Mouse (Mus musculus): ENCODE measurements around the gene Tbcd. TPM values are rescaled to one million over a fixed set of nuclear protein-coding genes. Genes with fewer than 3 reads are reported as not detected.

Gene Tbcd
- total and polyA plus RNA-seq, 3 experiments = 62.1 to 86.7 (median 70.4) TPM

DNA sequence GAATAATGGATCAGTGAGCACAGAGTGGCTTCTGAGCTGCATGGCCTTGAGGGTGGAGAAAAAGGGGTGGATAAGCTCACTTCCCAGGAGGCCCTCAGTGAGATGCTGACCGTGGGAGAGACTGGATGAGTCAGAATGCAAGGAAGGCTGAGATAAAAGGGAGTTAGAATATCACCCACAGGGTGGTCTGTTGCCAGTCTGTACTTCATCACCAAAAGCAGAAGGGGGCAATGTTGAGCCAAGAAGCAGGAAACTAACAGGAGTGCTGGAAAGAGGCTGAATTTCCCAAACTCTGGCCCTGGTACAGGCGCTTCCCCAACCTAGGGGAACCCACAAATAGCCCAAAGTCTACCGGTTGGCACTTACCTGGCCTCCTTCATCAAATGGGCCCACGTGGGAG is 178.7 kb downstream of the Tbcd start:
- H3K79me2 ChIP-seq (replicated peaks; ENCODE audit: control insufficient read depth, extremely low read depth, insufficient read depth, poor library complexity, severe bottlenecking) = no peaks in the 10 kb centered on the region
- dilution Hi-C loops (cut with MboI; ENCODE audit: extremely low pct_ligation_motif_present, extremely low pct_unique_long_range_greater_than_20kb, low sequenced_read_pairs) = no loop called here
- no peak overlapping the region for H3K27ac ChIP-seq (ENCODE audit: insufficient read depth, low read depth)
- in situ Hi-C loops (cut with MboI; ENCODE audit: low pct_ligation_motif_present, low pct_unique_long_range_greater_than_20kb, low sequenced_read_pairs) = loop anchor here (10.0 kb wide), 2 partner anchors 156 to 164 kb away; no protein-coding TSS in a partner anchor
- H3K9ac ChIP-seq (ENCODE audit: insufficient read depth, low read depth) = no peak overlapping the region
- no peaks in the 10 kb centered on the region for H3K4me1 ChIP-seq (ENCODE audit: control insufficient read depth in 1 of 2, insufficient read depth in 2 of 2)
- no peaks in the 10 kb centered on the region for H3K9me3 ChIP-seq (replicated peaks; ENCODE audit: low read length)
- TF ChIP-seq MEF2A (IDR thresholded peaks at IDR 0.05; ENCODE audit: borderline replicate concordance, low read depth, low read length) (no peak), ZKSCAN1 (IDR thresholded peaks at IDR 0.05; ENCODE audit: borderline replicate concordance, low read depth, low read length) (no peak), SMC3 (IDR thresholded peaks at IDR 0.05; ENCODE audit: low read depth, low read length) (peak; percentile 36; the same call in 1 of the 2 replicates), TCF12 (IDR thresholded peaks at IDR 0.05; ENCODE audit: low read depth, low read length) (no peak), IRF4 (IDR thresholded peaks at IDR 0.05; ENCODE audit: low read depth, low read length) (no peak), ZMIZ1 (IDR thresholded peaks at IDR 0.05; ENCODE audit: low read depth, low read length) (no peak), CHD2 (IDR thresholded peaks at IDR 0.05; ENCODE audit: low read length) (no peak), ETS1 (conservative IDR thresholded peaks at IDR 0.05; ENCODE audit: low read depth, low read length) (no peak), ZNF384 (IDR thresholded peaks at IDR 0.05; ENCODE audit: low read depth, low read length) (no peak), JUND (conservative IDR thresholded peaks at IDR 0.05; ENCODE audit: low read depth, low read length) (no peak), MAFK (IDR thresholded peaks at IDR 0.05; ENCODE audit: insufficient replicate concordance, low read length) (no peak), ZC3H11A (IDR thresholded peaks at IDR 0.05; ENCODE audit: low read depth, low read length) (no peak), POLR2AphosphoS2 (IDR thresholded peaks at IDR 0.05; ENCODE audit: low read depth, low read length) (no peak), CTCF (conservative IDR thresholded peaks at IDR 0.05 in 1 of 2, IDR thresholded peaks at IDR 0.05 in 1 of 2; ENCODE audit: low read depth in 2 of 2, low read length in 2 of 2) (peak in 1 of 2 experiments; percentile 61; a peak in 2 of 4 replicates), PAX5 (IDR thresholded peaks at IDR 0.05; ENCODE audit: low read length) (no peak), TBP (conservative IDR thresholded peaks at IDR 0.05; ENCODE audit: low read depth, low read length) (no peak), USF2 (conservative IDR thresholded peaks at IDR 0.05; ENCODE audit: low read depth, low read length) (no peak), HCFC1 (IDR thresholded peaks at IDR 0.05; ENCODE audit: low read depth, low read length) (no peak), MXI1 (IDR thresholded peaks at IDR 0.05; ENCODE audit: low read depth, low read length) (no peak), JUN (IDR thresholded peaks at IDR 0.05; ENCODE audit: insufficient read depth, low read depth, low read length) (no peak), RAD21 (IDR thresholded peaks at IDR 0.05; ENCODE audit: low read depth, low read length) (peak; percentile 57), EP300 (IDR thresholded peaks at IDR 0.05; ENCODE audit: low read length) (no peak)
- H3K4me2 ChIP-seq (ENCODE audit: insufficient read depth, low read depth, poor library complexity, severe bottlenecking) = no peak overlapping the region
- no peak overlapping the region for H3K4me3 ChIP-seq (replicated peaks in 1 of 3; ENCODE audit: low read depth in 2 of 3, low read length in 2 of 3, poor library complexity in 1 of 3)
- DNase-seq (ENCODE audit: extremely low read depth) = no peak
- no peaks in the 10 kb centered on the region for H3K27me3 ChIP-seq (replicated peaks)
- peaks cover 49 to 91% of the 10 kb centered on the region in 2 experiments for H3K36me3 ChIP-seq (replicated peaks in 1 of 2; ENCODE audit: control insufficient read depth in 1 of 2, insufficient read depth in 1 of 2, low read length in 1 of 2)

DNA sequence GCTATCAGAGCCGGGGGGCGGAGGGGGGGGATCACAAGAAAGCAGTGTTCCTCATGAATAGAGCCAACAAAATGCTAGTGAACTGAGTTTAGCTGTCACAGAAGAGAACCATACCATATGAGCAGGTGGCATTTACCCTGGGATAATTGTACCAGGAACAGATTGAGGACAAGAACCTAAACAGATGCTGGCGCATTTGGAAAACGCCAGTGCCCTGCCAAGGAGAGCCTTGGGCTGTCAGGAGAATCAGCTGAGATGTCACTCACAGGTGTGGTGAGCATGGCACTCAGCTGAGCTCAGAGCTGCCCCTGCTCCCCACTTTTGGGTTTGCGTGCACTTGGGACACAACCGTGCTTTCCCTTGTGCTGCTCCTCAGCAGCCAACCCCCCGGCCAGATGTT is 179.7 kb downstream of the Tbcd start:
- no peak for DNase-seq (ENCODE audit: extremely low read depth)
- in situ Hi-C loops (cut with MboI; ENCODE audit: low pct_ligation_motif_present, low pct_unique_long_range_greater_than_20kb, low sequenced_read_pairs) = loop anchor here (10.0 kb wide), 2 partner anchors 157 to 163 kb away; no protein-coding TSS in a partner anchor
- TF ChIP-seq KAT2A (IDR thresholded peaks at IDR 0.05; ENCODE audit: insufficient replicate concordance, low read length) (no peak), EP300 (IDR thresholded peaks at IDR 0.05; ENCODE audit: low read length) (no peak), TBP (conservative IDR thresholded peaks at IDR 0.05; ENCODE audit: low read depth, low read length) (no peak), MXI1 (IDR thresholded peaks at IDR 0.05; ENCODE audit: low read depth, low read length) (no peak), MAFK (IDR thresholded peaks at IDR 0.05; ENCODE audit: insufficient replicate concordance, low read length) (no peak), USF2 (conservative IDR thresholded peaks at IDR 0.05; ENCODE audit: low read depth, low read length) (no peak), PAX5 (IDR thresholded peaks at IDR 0.05; ENCODE audit: low read length) (no peak), SMC3 (IDR thresholded peaks at IDR 0.05; ENCODE audit: low read depth, low read length) (no peak)
- Histone ChIP-seq H3K4me3 (replicated peaks in 1 of 3; ENCODE audit: low read depth in 2 of 3, low read length in 2 of 3, poor library complexity in 1 of 3) (no peak overlapping the region), H3K4me1 (ENCODE audit: control insufficient read depth in 1 of 2, insufficient read depth in 2 of 2) (no peaks in the 10 kb centered on the region), H3K9me3 (replicated peaks; ENCODE audit: low read length) (no peaks in the 10 kb centered on the region), H3K4me2 (ENCODE audit: insufficient read depth, low read depth, poor library complexity, severe bottlenecking) (no peak overlapping the region), H3K27me3 (replicated peaks) (no peaks in the 10 kb centered on the region), H3K79me2 (replicated peaks; ENCODE audit: control insufficient read depth, extremely low read depth, insufficient read depth, poor library complexity, severe bottlenecking) (no peaks in the 10 kb centered on the region), H3K9ac (ENCODE audit: insufficient read depth, low read depth) (no peak overlapping the region), H3K36me3 (replicated peaks in 1 of 2; ENCODE audit: control insufficient read depth in 1 of 2, insufficient read depth in 1 of 2, low read length in 1 of 2) (peaks cover 47 to 91% of the 10 kb centered on the region in 2 experiments), H3K27ac (ENCODE audit: insufficient read depth, low read depth) (no peak overlapping the region)
- dilution Hi-C loops (cut with MboI; ENCODE audit: extremely low pct_ligation_motif_present, extremely low pct_unique_long_range_greater_than_20kb, low sequenced_read_pairs) = no loop called here

All from CH12.LX (cell line).